Comparison of ENCODE assay signal across 22 mouse cellular contexts in genomic region chr10:7063752-7064457, GRCm38 (mm10). TPM values are rescaled to one million over a fixed set of nuclear protein-coding genes. Genes with fewer than 3 reads are reported as not detected.
DNase-seq lines count a peak whose midpoint lies in the region; ATAC-seq lines count a peak whose summit lies in the region.
"Had no signal": no experiment of that assay in that cellular context is flagged by ENCODE, and none has a peak within 500 bp of the region (broad histone marks: within the 10 kb centered on the region; RNA-seq: fewer than 3 reads in every experiment).

No protein-coding gene starts in this region.

- H3K4me2 ChIP-seq in forebrain, embryonic 13.5 days, result no peak overlapping the region
- H3K4me2 ChIP-seq in midbrain, embryonic 13.5 days (replicated peaks), result no peak overlapping the region
- H3K4me2 ChIP-seq: heart, embryonic 11.5 days; kidney, embryonic 15.5 days; lung, embryonic 15.5 days; midbrain, embryonic 15.5 days; neural tube, embryonic 12.5 days had no signal

- H3K9ac ChIP-seq in forebrain, embryonic 13.5 days, result no peak overlapping the region
- H3K9ac ChIP-seq in midbrain, embryonic 13.5 days (replicated peaks), result no peak overlapping the region
- H3K9ac ChIP-seq: kidney, embryonic 15.5 days; lung, embryonic 15.5 days; midbrain, embryonic 15.5 days; neural tube, embryonic 12.5 days had no signal

- H3K27ac ChIP-seq in forebrain, embryonic 13.5 days, result no peak overlapping the region
- no peak overlapping the region for H3K27ac ChIP-seq in midbrain, embryonic 13.5 days
- H3K27ac ChIP-seq: kidney, embryonic 15.5 days; limb, embryonic 10.5 days; lung, embryonic 15.5 days; midbrain, embryonic 15.5 days; neural tube, embryonic 12.5 days had no signal

- H3K4me1 ChIP-seq in forebrain, embryonic 13.5 days, result no peaks in the 10 kb centered on the region
- no peaks in the 10 kb centered on the region for H3K4me1 ChIP-seq in midbrain, embryonic 13.5 days (replicated peaks)
- H3K4me1 ChIP-seq: kidney, embryonic 15.5 days; limb, embryonic 10.5 days; lung, embryonic 15.5 days; midbrain, embryonic 15.5 days; neural tube, embryonic 12.5 days had no signal

- DNase-seq in heart, adult 11 months, result peak; percentile 89
- no peak for DNase-seq in heart, postnatal 36 days
- DNase-seq in lung, postnatal 36 days, result peak; percentile 37
- no peak for DNase-seq in lung, postnatal 14 days
- peak; percentile 58 for DNase-seq in splenic B cell, adult 2 months (ENCODE audit: low read depth, low spot score)
- DNase-seq: adrenal gland, postnatal 36 days; cerebellum, adult 11 months; gastrocnemius, postnatal 10 days; heart, postnatal 4 days; thymus, postnatal 25 days had no signal

- ATAC-seq in common myeloid progenitor, adult 5-6 weeks (replicated peaks; ENCODE audit: low read depth, poor library complexity, severe bottlenecking), result peak; percentile 64
- ATAC-seq in forebrain, embryonic 13.5 days, result no peak
- ATAC-seq in midbrain, embryonic 13.5 days, result no peak
- ATAC-seq: forebrain, embryonic 14.5 days; midbrain, embryonic 15.5 days had no signal

- H3K36me3 ChIP-seq in splenic B cell, adult 2 months (ENCODE audit: control insufficient read depth, insufficient read depth, low read length, poor library complexity, severe bottlenecking), result no peaks in the 10 kb centered on the region
- no peaks in the 10 kb centered on the region for H3K36me3 ChIP-seq in forebrain, embryonic 13.5 days (ENCODE audit: poor library complexity, severe bottlenecking)
- H3K36me3 ChIP-seq in midbrain, embryonic 13.5 days, result no peaks in the 10 kb centered on the region
- H3K36me3 ChIP-seq: G1E; kidney, embryonic 15.5 days; limb, embryonic 10.5 days; lung, embryonic 15.5 days; midbrain, embryonic 15.5 days; neural tube, embryonic 12.5 days had no signal

- intact Hi-C loops in heart, postnatal 36 days (cut with DNase I), result no loop called here

- 86% methylated on average over 9 of the region's 9 CpGs for WGBS in forebrain, embryonic 13.5 days
- WGBS in midbrain, embryonic 13.5 days, result 82% methylated on average over 9 of the region's 9 CpGs

- H3K27me3 ChIP-seq in splenic B cell, adult 2 months (ENCODE audit: control insufficient read depth, insufficient read depth, low read length, poor library complexity, severe bottlenecking), result no peaks in the 10 kb centered on the region
- no peaks in the 10 kb centered on the region for H3K27me3 ChIP-seq in forebrain, embryonic 13.5 days
- H3K27me3 ChIP-seq in midbrain, embryonic 13.5 days, result no peaks in the 10 kb centered on the region
- H3K27me3 ChIP-seq: kidney, embryonic 15.5 days; lung, embryonic 15.5 days; midbrain, embryonic 15.5 days; neural tube, embryonic 12.5 days had no signal

- H3K9me3 ChIP-seq in forebrain, embryonic 13.5 days (replicated peaks), result no peaks in the 10 kb centered on the region
- H3K9me3 ChIP-seq in midbrain, embryonic 13.5 days, result no peaks in the 10 kb centered on the region
- H3K9me3 ChIP-seq: G1E; kidney, embryonic 15.5 days; limb, embryonic 10.5 days; lung, embryonic 15.5 days; midbrain, embryonic 15.5 days; neural tube, embryonic 12.5 days had no signal

- no peak overlapping the region for H3K4me3 ChIP-seq in forebrain, embryonic 13.5 days
- H3K4me3 ChIP-seq in midbrain, embryonic 13.5 days (replicated peaks), result no peak overlapping the region
- H3K4me3 ChIP-seq: kidney, embryonic 15.5 days; limb, embryonic 10.5 days; lung, embryonic 15.5 days; midbrain, embryonic 15.5 days; neural tube, embryonic 12.5 days had no signal

RNA-seq across cellular contexts. Expression of gene Ipcef1, which starts 11.6 kb away (rescaled TPM):
- total RNA-seq in heart, postnatal 36 days (2021), result under 1 TPM; 0.11 to 0.19 TPM
- total RNA-seq in common myeloid progenitor, adult 5-6 weeks (2017), result 8.4 and 10.6 TPM in 2 replicates
- polyA plus RNA-seq in forebrain, embryonic 13.5 days (2015; fragmentation: Nextera tagmentation; extraction: Ambion mirVana), result 0.61 and 1.1 TPM in 2 replicates
- polyA plus RNA-seq in midbrain, embryonic 13.5 days (2015; fragmentation: Nextera tagmentation; extraction: Ambion mirVana), result 0.70 and 0.94 TPM in 2 replicates
- polyA plus RNA-seq: C2C12, G1E had no signal

Comparison
In these comparisons a context has a peak if more than half of its experiments do, and no peak if none do; other contexts are left out.
1. DNase-seq: peak in heart, adult 11 months (single experiment), lung, postnatal 36 days (single experiment) and splenic B cell, adult 2 months (single experiment); none in heart, postnatal 36 days (0 of 2) and lung, postnatal 14 days (single experiment).